Mouse (Mus musculus) heart, adult 2 months (tissue): ENCODE data around the gene Hist1h2ad.
"Not testable (repeated sequence)": the region's sequence is repeated elsewhere in the genome, so short reads cannot be mapped to it uniquely, and the experiment has no call there.

Source experiments
- CTCF ChIP-seq: fragments of 200-600 bp; IDR thresholded peaks from 2 replicates; pipeline ENCODE4 v1.8.1; 2022; ENCODE audit warnings: antibody characterized with exemption, mild to moderate bottlenecking, moderate library complexity
- EP300 ChIP-seq: fragments of 200-500 bp; IDR thresholded peaks from 2 replicates; pipeline ENCODE4 v1.6.1; 2011; ENCODE audit warnings: low read depth, low read length, control low read depth; ENCODE audit not compliant: insufficient read depth

GRCm38 (mm10) chr13:23575864-23576313 lies 1.7 kb downstream of the Hist1h2ad start:
- not testable (repeated sequence) for TF ChIP-seq CTCF, EP300
